Mouse (Mus musculus) liver, adult 2 months (tissue): ENCODE data around the gene Gm29797. TPM values are rescaled to one million over a fixed set of nuclear protein-coding genes. Genes with fewer than 3 reads are reported as not detected.
A peak's percentile ranks its signal among the peaks of the same experiment; 100 is the strongest.

Experiments
- DNase-seq: peaks from one replicate; pipeline ENCODE4 v3.0.0-alpha.2; 2011; ENCODE audit warnings: low read depth, low spot score; ENCODE audit errors: extremely low read depth
- H3K27ac ChIP-seq: fragments of 200-500 bp; replicated peaks from 2 replicates; pipeline ENCODE4 v1.5.1; 2012; ENCODE audit warnings: low read depth, mild to moderate bottlenecking, control low read depth, inconsistent platforms, low read length; ENCODE audit not compliant: insufficient read depth
- H3K27me3 ChIP-seq: fragments of 200-500 bp; 2 replicates; pipeline ENCODE4 v1.6.1; 2012; ENCODE audit warnings: mild to moderate bottlenecking, moderate library complexity, low read length, inconsistent platforms; ENCODE audit not compliant: control insufficient read depth, insufficient read depth
- H3K36me3 ChIP-seq: fragments of 200-500 bp; 2 replicates; pipeline ENCODE4 v1.6.1; 2012; ENCODE audit warnings: low read length, inconsistent platforms; ENCODE audit not compliant: control insufficient read depth, insufficient read depth
- H3K4me1 ChIP-seq: fragments of 200-500 bp; 2 replicates; pipeline ENCODE4 v1.6.1; 2011; ENCODE audit warnings: low read length; ENCODE audit not compliant: control insufficient read depth, insufficient read depth
- H3K4me3 ChIP-seq: fragments of 200-500 bp; 2 replicates; pipeline ENCODE4 v1.5.1; 2011; ENCODE audit warnings: low read depth, mild to moderate bottlenecking, control low read depth, low read length, moderate library complexity; ENCODE audit not compliant: insufficient read depth
- H3K79me2 ChIP-seq: fragments of 200-500 bp; 2 replicates; pipeline ENCODE4 v1.6.1; 2012; ENCODE audit warnings: inconsistent platforms, mild to moderate bottlenecking, low read length, moderate library complexity; ENCODE audit not compliant: control insufficient read depth, insufficient read depth
- H3K9ac ChIP-seq: fragments of 200-500 bp; 2 replicates; pipeline ENCODE4 v1.6.1; 2012; ENCODE audit warnings: low read depth, mild to moderate bottlenecking, control low read depth, inconsistent platforms, low read length
- CTCF ChIP-seq: fragments of 200-500 bp; IDR thresholded peaks from 2 replicates; pipeline ENCODE4 v1.5.1; 2011; ENCODE audit warnings: low read depth, low read length, control low read depth
- POLR2A ChIP-seq: fragments of 200-500 bp; IDR thresholded peaks from 2 replicates; pipeline ENCODE4 v1.6.1; 2011; ENCODE audit warnings: low read length, control low read depth; ENCODE audit not compliant: insufficient read depth; ENCODE audit errors: extremely low read depth
- WGBS: fragments of 180-500 bp; shearing (Covaris S2); methylation state at CpG from one replicate; pipeline ENCODE4 v1.1.7; 2018; 5-methylcytosine and 5-hydroxymethylcytosine counted together
- polyA plus RNA-seq: library from polyadenylated mRNA; depleted of rRNA; stranded (reverse); fragments of >200 nt; gene quantifications from 2 replicates; pipeline ENCODE4 v1.2.3, GENCODE M21; 2012
- total RNA-seq: library from RNA; depleted of rRNA; stranded (reverse); fragments of >200 nt; gene quantifications from 2 replicates; pipeline ENCODE4 v1.2.3, GENCODE M21; 2014

Gm29797 gene
- total and polyA plus RNA-seq, 2 experiments: not detected

GRCm38 (mm10) chr2:181644361-181644760, 12.5 kb upstream of the Gm29797 start:
- no peaks in the 10 kb centered on the region; the same call in 1 of the 2 replicates for H3K79me2 ChIP-seq
- H3K4me3 ChIP-seq: no peak overlapping the region
- peaks cover 72% of the 10 kb centered on the region for H3K36me3 ChIP-seq
- DNase-seq: peak; percentile 47
- no peak overlapping the region for H3K27ac ChIP-seq
- H3K9ac ChIP-seq: no peak overlapping the region
- H3K4me1 ChIP-seq: no peaks in the 10 kb centered on the region
- WGBS: 94% methylated on average over 2 of the region's 2 CpGs
- no peaks in the 10 kb centered on the region for H3K27me3 ChIP-seq
- TF ChIP-seq POLR2A (no peak), CTCF (peak; percentile 66; the same call in 1 of the 2 replicates)

- Histone ChIP-seq H3K79me2 (no peaks in the 10 kb centered on the region; the same call in 1 of the 2 replicates), H3K27ac (no peak overlapping the region), H3K27me3 (no peaks in the 10 kb centered on the region), H3K9ac (no peak overlapping the region), H3K4me3 (no peak overlapping the region), H3K36me3 (peaks cover 75% of the 10 kb centered on the region), H3K4me1 (no peaks in the 10 kb centered on the region)
- no peak for TF ChIP-seq CTCF
- no peak for TF ChIP-seq POLR2A
- WGBS: 95% methylated on average over 3 of the region's 3 CpGs
- DNase-seq: no peak
These were observed 11.2 kb upstream of the Gm29797 start for GRCm38 (mm10) chr2:181645666-181646065.

GRCm38 (mm10) chr2:181646626-181647472, 10.0 kb upstream of the Gm29797 start:
- no peaks in the 10 kb centered on the region for H3K4me1 ChIP-seq
- H3K27ac ChIP-seq: no peak overlapping the region
- no peaks in the 10 kb centered on the region; the same call in 1 of the 2 replicates for H3K79me2 ChIP-seq
- peaks cover 71% of the 10 kb centered on the region for H3K36me3 ChIP-seq
- H3K4me3 ChIP-seq: no peak overlapping the region
- no peaks in the 10 kb centered on the region for H3K27me3 ChIP-seq
- no peak for TF ChIP-seq CTCF
- H3K9ac ChIP-seq: no peak overlapping the region
- no peak for DNase-seq
- 79% methylated on average over 6 of the region's 6 CpGs for WGBS

- DNase-seq: no peak
- no peak for TF ChIP-seq POLR2A
- no peak for TF ChIP-seq CTCF
- H3K4me3 ChIP-seq: no peak overlapping the region
- H3K4me1 ChIP-seq: no peaks in the 10 kb centered on the region
- H3K36me3 ChIP-seq: peaks cover 77% of the 10 kb centered on the region
- H3K79me2 ChIP-seq: no peaks in the 10 kb centered on the region; the same call in 1 of the 2 replicates
- 94% methylated on average over 10 of the region's 10 CpGs for WGBS
- H3K27me3 ChIP-seq: no peaks in the 10 kb centered on the region
- no peak overlapping the region for H3K9ac ChIP-seq
- no peak overlapping the region for H3K27ac ChIP-seq
These were observed 7.9 kb upstream of the Gm29797 start for GRCm38 (mm10) chr2:181648926-181649325.

- H3K9ac ChIP-seq: no peak overlapping the region
- no peak overlapping the region for H3K4me3 ChIP-seq
- no peaks in the 10 kb centered on the region for H3K79me2 ChIP-seq
- TF ChIP-seq CTCF: no peak
- no peak for TF ChIP-seq POLR2A
- H3K27me3 ChIP-seq: no peaks in the 10 kb centered on the region
- peaks cover 72% of the 10 kb centered on the region for H3K36me3 ChIP-seq
- no peak for DNase-seq
- no peak overlapping the region for H3K27ac ChIP-seq
- H3K4me1 ChIP-seq: no peaks in the 10 kb centered on the region
These were observed 3.8 kb upstream of the Gm29797 start for GRCm38 (mm10) chr2:181653065-181653464.

GRCm38 (mm10) chr2:181653523-181653922, 3.3 kb upstream of the Gm29797 start:
- Histone ChIP-seq H3K36me3 (peaks cover 70% of the 10 kb centered on the region), H3K27ac (no peak overlapping the region), H3K4me1 (no peaks in the 10 kb centered on the region), H3K9ac (no peak overlapping the region), H3K27me3 (no peaks in the 10 kb centered on the region), H3K4me3 (no peak overlapping the region), H3K79me2 (no peaks in the 10 kb centered on the region)
- WGBS: 77% methylated on average over 1 of the region's 1 CpGs
- no peak for DNase-seq
- TF ChIP-seq CTCF (no peak), POLR2A (no peak)
